Mouse (Mus musculus): ENCODE measurements around the gene Sox5. TPM values are rescaled to one million over a fixed set of nuclear protein-coding genes. Genes with fewer than 3 reads are reported as not detected.
A peak's percentile ranks its signal among the peaks of the same experiment; 100 is the strongest.

Gene Sox5
- polyA plus RNA-seq, 1 experiment from 2014 or later = 54.7 TPM

- ATAC-seq (ENCODE audit: insufficient number of reproducible peaks, low FRiP score, low TSS enrichment, low read depth) = no peak
Observed at GRCm38 (mm10) chr6:144759193-144759592, 22.6 kb downstream of the Sox5 start.

GRCm38 (mm10) chr6:144757414-144757813 is 24.4 kb downstream of the Sox5 start:
- no peaks in the 10 kb centered on the region for H3K27me3 ChIP-seq (ENCODE audit: control insufficient read depth, insufficient read depth, low read length)
- no peak overlapping the region for H3K4me3 ChIP-seq (ENCODE audit: low read depth, low read length)
- H3K4me2 ChIP-seq (ENCODE audit: low read depth, severe bottlenecking) = no peak overlapping the region
- 22% methylated on average over 14 of the region's 14 CpGs for WGBS
- ATAC-seq (ENCODE audit: insufficient number of reproducible peaks, low FRiP score, low TSS enrichment, low read depth) = no peak
- no peak overlapping the region for H3K9ac ChIP-seq (ENCODE audit: low read length)
- H3K4me1 ChIP-seq (ENCODE audit: control insufficient read depth, insufficient read depth, low read length) = peaks cover 15% of the 10 kb centered on the region
- no peak for DNase-seq (ENCODE audit: low spot score)
- no peaks in the 10 kb centered on the region for H3K36me3 ChIP-seq (ENCODE audit: control insufficient read depth, insufficient read depth, low read length)
- H3K9me3 ChIP-seq (ENCODE audit: control insufficient read depth, low read length) = no peaks in the 10 kb centered on the region
- no peak overlapping the region for H3K27ac ChIP-seq (replicated peaks; ENCODE audit: low read depth, low read length)

More at GRCm38 (mm10) chr6:144759193-144759592, 22.6 kb downstream of the Sox5 start:
- WGBS = 26% methylated on average over 8 of the region's 8 CpGs
- DNase-seq (ENCODE audit: low spot score) = no peak
- Histone ChIP-seq H3K4me1 (ENCODE audit: control insufficient read depth, insufficient read depth, low read length) (peaks cover 12% of the 10 kb centered on the region; the same call in 1 of the 2 replicates), H3K27ac (replicated peaks; ENCODE audit: low read depth, low read length) (no peak overlapping the region), H3K9me3 (ENCODE audit: control insufficient read depth, low read length) (no peaks in the 10 kb centered on the region), H3K4me2 (ENCODE audit: low read depth, severe bottlenecking) (no peak overlapping the region), H3K9ac (ENCODE audit: low read length) (no peak overlapping the region), H3K27me3 (ENCODE audit: control insufficient read depth, insufficient read depth, low read length) (no peaks in the 10 kb centered on the region), H3K4me3 (ENCODE audit: low read depth, low read length) (no peak overlapping the region), H3K36me3 (ENCODE audit: control insufficient read depth, insufficient read depth, low read length) (no peaks in the 10 kb centered on the region)

GRCm38 (mm10) chr6:144756444-144756843 is 25.3 kb downstream of the Sox5 start:
- Histone ChIP-seq H3K27me3 (ENCODE audit: control insufficient read depth, insufficient read depth, low read length) (no peaks in the 10 kb centered on the region), H3K4me3 (ENCODE audit: low read depth, low read length) (no peak overlapping the region), H3K4me1 (ENCODE audit: control insufficient read depth, insufficient read depth, low read length) (peaks cover 15% of the 10 kb centered on the region), H3K36me3 (ENCODE audit: control insufficient read depth, insufficient read depth, low read length) (no peaks in the 10 kb centered on the region), H3K9me3 (ENCODE audit: control insufficient read depth, low read length) (no peaks in the 10 kb centered on the region), H3K27ac (replicated peaks; ENCODE audit: low read depth, low read length) (no peak overlapping the region), H3K4me2 (ENCODE audit: low read depth, severe bottlenecking) (no peak overlapping the region), H3K9ac (ENCODE audit: low read length) (no peak overlapping the region)
- WGBS = 87% methylated on average over 14 of the region's 14 CpGs
- ATAC-seq (ENCODE audit: insufficient number of reproducible peaks, low FRiP score, low TSS enrichment, low read depth) = no peak
- DNase-seq (ENCODE audit: low spot score) = no peak

- peak overlapping the region; percentile 38; the same call in 1 of the 2 replicates for H3K27ac ChIP-seq (replicated peaks; ENCODE audit: low read depth, low read length)
- no peak overlapping the region for H3K4me3 ChIP-seq (ENCODE audit: low read depth, low read length)
- no peaks in the 10 kb centered on the region for H3K27me3 ChIP-seq (ENCODE audit: control insufficient read depth, insufficient read depth, low read length)
- WGBS = 83% methylated on average over 4 of the region's 4 CpGs
- H3K9ac ChIP-seq (ENCODE audit: low read length) = no peak overlapping the region
- H3K4me2 ChIP-seq (ENCODE audit: low read depth, severe bottlenecking) = no peak overlapping the region
- DNase-seq (ENCODE audit: low spot score) = no peak
- H3K36me3 ChIP-seq (ENCODE audit: control insufficient read depth, insufficient read depth, low read length) = no peaks in the 10 kb centered on the region
- H3K9me3 ChIP-seq (ENCODE audit: control insufficient read depth, low read length) = no peaks in the 10 kb centered on the region
- no peak for ATAC-seq (ENCODE audit: insufficient number of reproducible peaks, low FRiP score, low TSS enrichment, low read depth)
- H3K4me1 ChIP-seq (ENCODE audit: control insufficient read depth, insufficient read depth, low read length) = peaks cover 15% of the 10 kb centered on the region
Observed at GRCm38 (mm10) chr6:144755304-144755703, 26.5 kb downstream of the Sox5 start.

- DNase-seq (ENCODE audit: low spot score) = no peak
- H3K36me3 ChIP-seq (ENCODE audit: control insufficient read depth, insufficient read depth, low read length) = no peaks in the 10 kb centered on the region
- no peaks in the 10 kb centered on the region for H3K9me3 ChIP-seq (ENCODE audit: control insufficient read depth, low read length)
- peaks cover 12% of the 10 kb centered on the region for H3K4me1 ChIP-seq (ENCODE audit: control insufficient read depth, insufficient read depth, low read length)
- no peak overlapping the region for H3K4me3 ChIP-seq (ENCODE audit: low read depth, low read length)
- H3K4me2 ChIP-seq (ENCODE audit: low read depth, severe bottlenecking) = no peak overlapping the region
- no peak overlapping the region for H3K27ac ChIP-seq (replicated peaks; ENCODE audit: low read depth, low read length)
- no peaks in the 10 kb centered on the region for H3K27me3 ChIP-seq (ENCODE audit: control insufficient read depth, insufficient read depth, low read length)
- ATAC-seq (ENCODE audit: insufficient number of reproducible peaks, low FRiP score, low TSS enrichment, low read depth) = no peak
- no peak overlapping the region for H3K9ac ChIP-seq (ENCODE audit: low read length)
Observed at GRCm38 (mm10) chr6:144754366-144754765, 27.4 kb downstream of the Sox5 start.

- Histone ChIP-seq H3K27ac (replicated peaks; ENCODE audit: low read depth, low read length) (no peak overlapping the region), H3K4me2 (ENCODE audit: low read depth, severe bottlenecking) (no peak overlapping the region), H3K27me3 (ENCODE audit: control insufficient read depth, insufficient read depth, low read length) (no peaks in the 10 kb centered on the region), H3K4me1 (ENCODE audit: control insufficient read depth, insufficient read depth, low read length) (peaks cover 9% of the 10 kb centered on the region), H3K36me3 (ENCODE audit: control insufficient read depth, insufficient read depth, low read length) (no peaks in the 10 kb centered on the region), H3K9ac (ENCODE audit: low read length) (no peak overlapping the region), H3K9me3 (ENCODE audit: control insufficient read depth, low read length) (no peaks in the 10 kb centered on the region), H3K4me3 (ENCODE audit: low read depth, low read length) (no peak overlapping the region)
- WGBS = 37% methylated on average over 3 of the region's 3 CpGs
- DNase-seq (ENCODE audit: low spot score) = no peak
- ATAC-seq (ENCODE audit: insufficient number of reproducible peaks, low FRiP score, low TSS enrichment, low read depth) = peak; percentile 54; the same call in 1 of the 2 replicates
Observed at GRCm38 (mm10) chr6:144753963-144754296, 27.8 kb downstream of the Sox5 start.

- H3K4me1 ChIP-seq (ENCODE audit: control insufficient read depth, insufficient read depth, low read length) = peaks cover 9% of the 10 kb centered on the region
- no peak overlapping the region for H3K9ac ChIP-seq (ENCODE audit: low read length)
- H3K27me3 ChIP-seq (ENCODE audit: control insufficient read depth, insufficient read depth, low read length) = no peaks in the 10 kb centered on the region
- H3K4me3 ChIP-seq (ENCODE audit: low read depth, low read length) = no peak overlapping the region
- no peak for DNase-seq (ENCODE audit: low spot score)
- no peak overlapping the region for H3K27ac ChIP-seq (replicated peaks; ENCODE audit: low read depth, low read length)
- no peaks in the 10 kb centered on the region for H3K36me3 ChIP-seq (ENCODE audit: control insufficient read depth, insufficient read depth, low read length)
- ATAC-seq (ENCODE audit: insufficient number of reproducible peaks, low FRiP score, low TSS enrichment, low read depth) = no peak
- 85% methylated on average over 13 of the region's 13 CpGs for WGBS
- no peaks in the 10 kb centered on the region for H3K9me3 ChIP-seq (ENCODE audit: control insufficient read depth, low read length)
- no peak overlapping the region for H3K4me2 ChIP-seq (ENCODE audit: low read depth, severe bottlenecking)
Observed at GRCm38 (mm10) chr6:144753225-144753962, 28.4 kb downstream of the Sox5 start.

- no peak overlapping the region for H3K27ac ChIP-seq (replicated peaks; ENCODE audit: low read depth, low read length)
- no peak overlapping the region for H3K4me2 ChIP-seq (ENCODE audit: low read depth, severe bottlenecking)
- DNase-seq (ENCODE audit: low spot score) (no peak), ATAC-seq (ENCODE audit: insufficient number of reproducible peaks, low FRiP score, low TSS enrichment, low read depth) (no peak)
- WGBS = 87% methylated on average over 4 of the region's 4 CpGs
- no peak overlapping the region for H3K4me3 ChIP-seq (ENCODE audit: low read depth, low read length)
- peaks cover 9% of the 10 kb centered on the region for H3K4me1 ChIP-seq (ENCODE audit: control insufficient read depth, insufficient read depth, low read length)
- H3K9ac ChIP-seq (ENCODE audit: low read length) = no peak overlapping the region
- no peaks in the 10 kb centered on the region for H3K36me3 ChIP-seq (ENCODE audit: control insufficient read depth, insufficient read depth, low read length)
- no peaks in the 10 kb centered on the region for H3K27me3 ChIP-seq (ENCODE audit: control insufficient read depth, insufficient read depth, low read length)
- no peaks in the 10 kb centered on the region for H3K9me3 ChIP-seq (ENCODE audit: control insufficient read depth, low read length)
Observed at GRCm38 (mm10) chr6:144751581-144751980, 30.2 kb downstream of the Sox5 start.

- no peak overlapping the region for H3K9ac ChIP-seq (ENCODE audit: low read length)
- H3K27ac ChIP-seq (replicated peaks; ENCODE audit: low read depth, low read length) = no peak overlapping the region
- no peak overlapping the region for H3K4me3 ChIP-seq (ENCODE audit: low read depth, low read length)
- H3K4me2 ChIP-seq (ENCODE audit: low read depth, severe bottlenecking) = no peak overlapping the region
- ATAC-seq (ENCODE audit: insufficient number of reproducible peaks, low FRiP score, low TSS enrichment, low read depth) = no peak
- WGBS = 60% methylated on average over 7 of the region's 7 CpGs
- DNase-seq (ENCODE audit: low spot score) = no peak
- H3K36me3 ChIP-seq (ENCODE audit: control insufficient read depth, insufficient read depth, low read length) = no peaks in the 10 kb centered on the region
- no peaks in the 10 kb centered on the region for H3K27me3 ChIP-seq (ENCODE audit: control insufficient read depth, insufficient read depth, low read length)
- H3K9me3 ChIP-seq (ENCODE audit: control insufficient read depth, low read length) = no peaks in the 10 kb centered on the region
- H3K4me1 ChIP-seq (ENCODE audit: control insufficient read depth, insufficient read depth, low read length) = peaks cover 6% of the 10 kb centered on the region
Observed at GRCm38 (mm10) chr6:144750197-144750596, 31.6 kb downstream of the Sox5 start.

Data from limb, embryonic 11.5 days (tissue).